Comparison of ENCODE assay signal across 24 mouse cellular contexts in genomic region chr5:114752397-114752796, GRCm38 (mm10). TPM values are rescaled to one million over a fixed set of nuclear protein-coding genes. Genes with fewer than 3 reads are reported as not detected.
DNase-seq lines count a peak whose midpoint lies in the region; ATAC-seq and TF ChIP-seq lines count a peak whose summit lies in the region.
"Had no signal": no experiment of that assay in that cellular context is flagged by ENCODE, and none has a peak within 500 bp of the region (broad histone marks: within the 10 kb centered on the region; RNA-seq: fewer than 3 reads in every experiment).

No protein-coding gene starts in this region.

- in situ Hi-C loops in ES-E14 (cut with MboI; ENCODE audit: low sequenced_read_pairs in 2 of 2, unreplicated experiment in 2 of 2): no loop called here

- no peak for TF ChIP-seq POLR2A in cerebellum, adult 2 months (IDR thresholded peaks at IDR 0.05; ENCODE audit: borderline replicate concordance, insufficient read depth, low read length)
- TF ChIP-seq POLR2A in ES-Bruce4 (IDR thresholded peaks at IDR 0.05; ENCODE audit: insufficient read depth, low read length): no peak

- H3K36me3 ChIP-seq in ES-Bruce4 (ENCODE audit: control insufficient read depth, insufficient read depth, low read length, poor library complexity, severe bottlenecking) (no peaks in the 10 kb centered on the region), ES-E14 (ENCODE audit: control insufficient read depth, insufficient read depth, low read length, poor library complexity, severe bottlenecking) (peaks cover 25% of the 10 kb centered on the region)
- peaks cover 29% of the 10 kb centered on the region for H3K36me3 ChIP-seq in midbrain, embryonic 15.5 days (replicated peaks)

- H3K9ac ChIP-seq in ES-Bruce4 (ENCODE audit: low read depth, poor library complexity, severe bottlenecking) (no peak overlapping the region), ES-E14 (ENCODE audit: insufficient read depth, low read depth, low read length, poor library complexity, severe bottlenecking) (0 out of 2 replicates have a peak overlapping the region, but pooled peaks have one; percentile 5)
- no peak overlapping the region for H3K9ac ChIP-seq in midbrain, embryonic 15.5 days

- DNase-seq in cerebellum, adult 2 months: no peak
- no peak for DNase-seq in cerebellum, adult 11 months
- no peak for DNase-seq in ES-E14 (ENCODE audit: low read depth, low spot score)
- peak; percentile 51 for DNase-seq in ZHBTc4 (ENCODE audit: low read depth, low spot score)
- no peak for DNase-seq in gastrocnemius, postnatal 4 days (ENCODE audit: low spot score in 2 of 2)
- no peak for DNase-seq in adrenal gland, postnatal 10 days
- DNase-seq: adrenal gland, adult 2 months; adrenal gland, adult 8-10 months; adrenal gland, postnatal 14 days; adrenal gland, postnatal 25 days; adrenal gland, postnatal 36 days; B cell, adult 2 months; cerebellum, adult 11-12 months; cerebellum, adult 18-20 months; cerebellum, adult 8-10 months; cerebellum, adult 9-10 months; cerebellum, adult 9-11 months had no signal

- peak; percentile 76 for TF ChIP-seq EP300 in ES-Bruce4 (IDR thresholded peaks at IDR 0.05; ENCODE audit: insufficient read depth, low read depth, low read length)

- H3K27me3 ChIP-seq in cerebellum, adult 2 months (ENCODE audit: control insufficient read depth, insufficient read depth, low read length): no peaks in the 10 kb centered on the region
- no peaks in the 10 kb centered on the region for H3K27me3 ChIP-seq in ES-Bruce4 (ENCODE audit: control insufficient read depth, insufficient read depth, low read length, poor library complexity, severe bottlenecking)
- no peaks in the 10 kb centered on the region for H3K27me3 ChIP-seq in midbrain, embryonic 15.5 days (replicated peaks)
- H3K27me3 ChIP-seq: CH12.LX, Patski had no signal

- no peaks in the 10 kb centered on the region for H3K9me3 ChIP-seq in ES-Bruce4 (replicated peaks; ENCODE audit: control insufficient read depth, insufficient read depth, low read length, poor library complexity, severe bottlenecking)
- H3K9me3 ChIP-seq in ES-E14 (ENCODE audit: control insufficient read depth, insufficient read depth, low read depth, low read length): no peaks in the 10 kb centered on the region
- no peaks in the 10 kb centered on the region for H3K9me3 ChIP-seq in midbrain, embryonic 15.5 days
- H3K9me3 ChIP-seq: G1E had no signal

- peaks cover 53% of the 10 kb centered on the region for H3K4me1 ChIP-seq in cerebellum, adult 2 months (ENCODE audit: control insufficient read depth, insufficient read depth, low read length)
- no peaks in the 10 kb centered on the region for H3K4me1 ChIP-seq in ES-Bruce4 (ENCODE audit: control insufficient read depth, insufficient read depth, low read length)
- H3K4me1 ChIP-seq in ES-E14 (ENCODE audit: control insufficient read depth in 2 of 2, insufficient read depth in 2 of 2, low read length in 2 of 2, poor library complexity in 1 of 2): peaks cover 2 to 10% of the 10 kb centered on the region in 2 experiments; a peak in 3 of 4 replicates
- no peaks in the 10 kb centered on the region for H3K4me1 ChIP-seq in midbrain, embryonic 15.5 days

- ATAC-seq in midbrain, embryonic 15.5 days (replicated peaks): no peak
- ATAC-seq: activated CD4-positive, CD25-positive, alpha-beta regulatory T cell, adult 4 months; CD4-positive, CD25-positive, alpha-beta regulatory T cell, adult 4 months; Patski had no signal

- H3K27ac ChIP-seq in cerebellum, adult 2 months (ENCODE audit: insufficient read depth, low read length): peak overlapping the region; percentile 64
- H3K27ac ChIP-seq in ES-Bruce4 (ENCODE audit: insufficient read depth, low read length) (0 out of 2 replicates have a peak overlapping the region, but pooled peaks have one; percentile 9), ES-E14 (ENCODE audit: insufficient read depth, low read depth, low read length, poor library complexity, severe bottlenecking) (peak overlapping the region; percentile 17; the same call in 1 of the 2 replicates)
- H3K27ac ChIP-seq in midbrain, embryonic 15.5 days: no peak overlapping the region

- WGBS in cerebellum, adult 2 months: 69% methylated on average over 10 of the region's 10 CpGs
- 85% methylated on average over 10 of the region's 10 CpGs for WGBS in midbrain, embryonic 15.5 days

- no peak for TF ChIP-seq CTCF in cerebellum, adult 2 months (IDR thresholded peaks at IDR 0.05; ENCODE audit: borderline replicate concordance, insufficient read depth, low read depth, low read length)
- TF ChIP-seq CTCF in ES-Bruce4 (IDR thresholded peaks at IDR 0.05; ENCODE audit: low read depth, low read length): no peak

- no peak overlapping the region for H3K4me2 ChIP-seq in midbrain, embryonic 15.5 days

- no peak overlapping the region for H3K4me3 ChIP-seq in cerebellum, adult 2 months (replicated peaks; ENCODE audit: insufficient read depth, low read depth, low read length)
- H3K4me3 ChIP-seq in ES-Bruce4 (ENCODE audit: low read depth, low read length) (no peak overlapping the region), ES-E14 (ENCODE audit: insufficient read depth in 1 of 2, low read depth in 1 of 2, low read length in 2 of 2, poor library complexity in 1 of 2, severe bottlenecking in 1 of 2) (no peak overlapping the region)
- no peak overlapping the region for H3K4me3 ChIP-seq in midbrain, embryonic 15.5 days

TF ChIP-seq in ES-E14, 5 proteins besides CTCF, POLR2A, EP300 and RAD21:
- no peak for TF ChIP-seq ZC3H11A (IDR thresholded peaks at IDR 0.05; ENCODE audit: borderline replicate concordance, low read depth, low read length)
- TF ChIP-seq HCFC1 (IDR thresholded peaks at IDR 0.05; ENCODE audit: borderline replicate concordance, insufficient read depth, low read length): no peak
- TF ChIP-seq MAFK (IDR thresholded peaks at IDR 0.05; ENCODE audit: insufficient read depth, low read depth, low read length): no peak
- no peak for TF ChIP-seq CHD2 (IDR thresholded peaks at IDR 0.05; ENCODE audit: low read depth, low read length)
- TF ChIP-seq ZNF384 (IDR thresholded peaks at IDR 0.05; ENCODE audit: low read depth, low read length): no peak

RNA-seq across cellular contexts. Expression of gene Ankrd13a, which starts 22.1 kb away (rescaled TPM):
- polyA plus RNA-seq in cerebellum, adult 2 months (2012; rRNA removed): 61.6 and 62.1 TPM in 2 replicates
- polyA plus RNA-seq in ES-Bruce4 (2011; ENCODE audit: insufficient read depth, insufficient read length, low read depth, missing spikeins): 70.6 and 71.8 TPM in 2 replicates
- 62.4 and 66.4 TPM in 2 replicates for total RNA-seq in ES-E14 (2012; rRNA removed)
- total RNA-seq in gastrocnemius, postnatal 4 days (2021): 10 to 100 TPM; 46.2 to 53.1 TPM
- 10 to 100 TPM; 91.7 to 95.0 TPM for total RNA-seq in adrenal gland, postnatal 10 days (2021)
- 31.1 and 34.7 TPM in 2 replicates for polyA plus RNA-seq in midbrain, embryonic 15.5 days (2015; fragmentation: Nextera tagmentation; extraction: Ambion mirVana)

RNA-seq across cellular contexts. Expression of gene Git2, which starts 22.9 kb away (rescaled TPM):
- 96.5 and 107 TPM in 2 replicates for polyA plus RNA-seq in cerebellum, adult 2 months (2012; rRNA removed)
- polyA plus RNA-seq in ES-Bruce4 (2011; ENCODE audit: insufficient read depth, insufficient read length, low read depth, missing spikeins): 42.0 and 43.6 TPM in 2 replicates
- 29.8 and 30.3 TPM in 2 replicates for total RNA-seq in ES-E14 (2012; rRNA removed)
- 10 to 100 TPM; 37.6 to 50.1 TPM for total RNA-seq in gastrocnemius, postnatal 4 days (2021)
- total RNA-seq in adrenal gland, postnatal 10 days (2021): 10 to 100 TPM; 45.3 to 63.5 TPM
- 51.6 and 52.9 TPM in 2 replicates for polyA plus RNA-seq in midbrain, embryonic 15.5 days (2015; fragmentation: Nextera tagmentation; extraction: Ambion mirVana)

RNA-seq across cellular contexts. Expression of gene Tchp, which starts 44.8 kb away (rescaled TPM):
- polyA plus RNA-seq in cerebellum, adult 2 months (2012; rRNA removed): 33.9 and 35.5 TPM in 2 replicates
- 11.2 and 11.5 TPM in 2 replicates for polyA plus RNA-seq in ES-Bruce4 (2011; ENCODE audit: insufficient read depth, insufficient read length, low read depth, missing spikeins)
- total RNA-seq in ES-E14 (2012; rRNA removed): 20.6 and 33.8 TPM in 2 replicates
- total RNA-seq in gastrocnemius, postnatal 4 days (2021): 1 to 10 TPM; 6.3 to 6.9 TPM
- total RNA-seq in adrenal gland, postnatal 10 days (2021): 10 to 100 TPM in 1 of 2 experiments, 1 to 10 TPM in 1; 5.7 to 11.7 TPM
- polyA plus RNA-seq in midbrain, embryonic 15.5 days (2015; fragmentation: Nextera tagmentation; extraction: Ambion mirVana): 15.6 and 15.9 TPM in 2 replicates
